Mouse (Mus musculus): ENCODE measurements around the gene D10Jhu81e. TPM values are rescaled to one million over a fixed set of nuclear protein-coding genes. Genes with fewer than 3 reads are reported as not detected.
A peak's percentile ranks its signal among the peaks of the same experiment; 100 is the strongest.

The D10Jhu81e gene
- polyA plus RNA-seq, 1 experiment from 2014 or later, result 17.9 TPM

DNA sequence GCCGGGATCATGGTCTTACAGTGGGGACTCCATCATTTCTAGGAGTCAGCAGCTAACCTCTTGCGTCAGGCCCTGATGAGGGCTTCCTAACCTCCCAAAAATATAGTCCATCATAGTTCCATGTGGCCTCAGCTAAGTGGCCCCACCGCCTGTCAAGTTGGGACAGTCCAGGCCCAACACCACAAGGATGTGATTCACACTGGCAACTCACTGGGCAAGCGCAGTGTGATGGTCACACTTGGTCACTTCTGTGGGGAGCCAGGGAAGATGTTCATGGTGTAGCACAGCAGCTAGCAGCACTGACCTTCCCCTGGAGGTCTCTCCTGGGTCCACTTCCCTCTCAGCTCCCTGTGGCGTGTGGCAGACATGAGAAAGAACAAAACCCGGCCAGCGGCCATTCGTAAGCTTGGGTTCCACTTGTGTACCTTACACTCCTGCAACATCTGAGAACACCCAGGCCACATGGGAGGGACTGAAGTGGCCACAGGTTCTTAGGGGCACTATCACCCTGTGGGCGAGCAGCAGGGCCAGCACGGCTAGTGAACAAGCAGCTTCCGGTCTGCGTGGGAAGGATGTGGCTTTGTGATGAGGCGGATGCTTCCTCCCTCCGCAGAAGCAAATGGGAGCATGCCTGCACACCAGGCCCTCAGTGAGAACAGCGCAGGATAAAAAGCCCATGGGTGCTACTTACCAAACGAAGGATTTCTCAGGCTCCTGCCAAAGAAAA lies 9.1 kb downstream of the D10Jhu81e start:
- H3K9me3 ChIP-seq (ENCODE audit: control insufficient read depth, low read length), result no peaks in the 10 kb centered on the region
- ATAC-seq (ENCODE audit: low FRiP score, low TSS enrichment), result no peak
- H3K27me3 ChIP-seq (ENCODE audit: control insufficient read depth, insufficient read depth, low read length), result no peaks in the 10 kb centered on the region
- H3K9ac ChIP-seq (replicated peaks; ENCODE audit: low read length), result no peak overlapping the region
- H3K4me3 ChIP-seq (replicated peaks; ENCODE audit: low read depth, low read length), result no peak overlapping the region
- H3K4me1 ChIP-seq (ENCODE audit: control insufficient read depth, insufficient read depth, low read length), result 0 out of 2 replicates have a peak, but pooled peaks cover 3% of the 10 kb centered on the region
- H3K36me3 ChIP-seq (ENCODE audit: control insufficient read depth, insufficient read depth, low read length), result peaks cover 33% of the 10 kb centered on the region
- no peak overlapping the region for H3K27ac ChIP-seq (replicated peaks; ENCODE audit: low read depth, low read length)
- 90% methylated on average over 16 of the region's 16 CpGs for WGBS
- H3K4me2 ChIP-seq (ENCODE audit: low read length), result no peak overlapping the region
- no peak for DNase-seq

DNA sequence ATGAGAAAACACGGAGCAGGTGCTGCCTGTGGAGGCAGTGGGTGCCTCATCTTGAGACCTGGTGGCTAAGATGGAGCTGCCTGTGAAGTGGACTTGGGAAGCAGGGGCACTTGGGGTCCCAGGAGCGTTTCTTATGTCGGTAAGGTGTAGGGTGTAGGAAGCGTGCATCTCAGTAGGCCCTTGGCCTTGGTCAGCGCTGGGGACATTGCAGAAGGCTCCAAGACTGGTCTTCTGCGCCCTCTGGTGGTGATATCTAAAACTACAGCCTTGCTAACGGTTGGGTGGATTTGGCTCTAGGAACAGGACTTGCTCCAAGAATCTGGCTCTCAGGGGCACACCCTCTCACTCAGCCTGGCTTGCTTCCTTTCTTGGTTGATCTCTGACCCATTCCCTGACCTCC lies 9.7 kb downstream of the D10Jhu81e start:
- Histone ChIP-seq H3K9ac (replicated peaks; ENCODE audit: low read length) (no peak overlapping the region), H3K4me2 (ENCODE audit: low read length) (peak overlapping the region; percentile 42), H3K9me3 (ENCODE audit: control insufficient read depth, low read length) (no peaks in the 10 kb centered on the region), H3K27me3 (ENCODE audit: control insufficient read depth, insufficient read depth, low read length) (no peaks in the 10 kb centered on the region), H3K4me1 (ENCODE audit: control insufficient read depth, insufficient read depth, low read length) (0 out of 2 replicates have a peak, but pooled peaks cover 3% of the 10 kb centered on the region), H3K4me3 (replicated peaks; ENCODE audit: low read depth, low read length) (no peak overlapping the region), H3K36me3 (ENCODE audit: control insufficient read depth, insufficient read depth, low read length) (peaks cover 27% of the 10 kb centered on the region), H3K27ac (replicated peaks; ENCODE audit: low read depth, low read length) (no peak overlapping the region)
- DNase-seq, result peak; percentile 90
- WGBS, result 4% methylated on average over 7 of the region's 7 CpGs
- ATAC-seq (ENCODE audit: low FRiP score, low TSS enrichment), result peak; percentile 59; the same call in 1 of the 2 replicates

DNA sequence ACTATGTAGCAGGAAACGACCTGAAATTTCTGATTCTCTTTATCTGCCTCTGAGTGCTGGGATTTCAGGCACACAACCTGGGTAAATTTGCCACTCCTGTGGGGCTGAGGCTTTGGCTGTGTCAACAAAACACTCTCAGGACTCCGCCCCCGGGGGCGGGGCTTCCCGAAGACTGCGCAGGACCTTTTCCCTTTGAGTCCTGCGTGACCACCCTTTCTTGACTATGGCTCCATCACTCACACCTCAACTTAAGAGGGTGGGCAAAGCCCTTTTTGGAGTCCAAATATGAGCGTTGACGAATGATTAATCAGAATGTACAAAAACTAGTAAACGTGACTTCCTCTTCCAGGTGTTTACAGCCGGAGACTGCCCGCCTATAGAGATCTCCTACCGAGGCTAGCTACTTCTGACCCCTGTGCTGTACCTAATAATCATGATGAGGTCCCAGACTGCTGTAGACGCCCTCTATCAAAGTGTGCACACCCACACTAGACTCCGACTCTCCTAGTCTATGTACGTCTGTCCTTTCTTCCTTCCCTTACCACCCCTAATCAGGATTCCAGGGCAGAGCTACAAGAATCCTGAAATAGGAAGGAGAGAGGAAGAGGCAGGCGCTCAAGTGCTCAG lies 10.2 kb downstream of the D10Jhu81e start:
- H3K4me1 ChIP-seq (ENCODE audit: control insufficient read depth, insufficient read depth, low read length), result 0 out of 2 replicates have a peak, but pooled peaks cover 3% of the 10 kb centered on the region
- H3K9ac ChIP-seq (replicated peaks; ENCODE audit: low read length), result no peak overlapping the region
- WGBS, result 18% methylated on average over 17 of the region's 17 CpGs
- DNase-seq (peak; percentile 71), ATAC-seq (ENCODE audit: low FRiP score, low TSS enrichment) (no peak)
- H3K9me3 ChIP-seq (ENCODE audit: control insufficient read depth, low read length), result no peaks in the 10 kb centered on the region
- H3K36me3 ChIP-seq (ENCODE audit: control insufficient read depth, insufficient read depth, low read length), result peaks cover 22% of the 10 kb centered on the region
- H3K4me3 ChIP-seq (replicated peaks; ENCODE audit: low read depth, low read length), result no peak overlapping the region
- peak overlapping the region; percentile 42 for H3K4me2 ChIP-seq (ENCODE audit: low read length)
- no peak overlapping the region for H3K27ac ChIP-seq (replicated peaks; ENCODE audit: low read depth, low read length)
- no peaks in the 10 kb centered on the region for H3K27me3 ChIP-seq (ENCODE audit: control insufficient read depth, insufficient read depth, low read length)

DNA sequence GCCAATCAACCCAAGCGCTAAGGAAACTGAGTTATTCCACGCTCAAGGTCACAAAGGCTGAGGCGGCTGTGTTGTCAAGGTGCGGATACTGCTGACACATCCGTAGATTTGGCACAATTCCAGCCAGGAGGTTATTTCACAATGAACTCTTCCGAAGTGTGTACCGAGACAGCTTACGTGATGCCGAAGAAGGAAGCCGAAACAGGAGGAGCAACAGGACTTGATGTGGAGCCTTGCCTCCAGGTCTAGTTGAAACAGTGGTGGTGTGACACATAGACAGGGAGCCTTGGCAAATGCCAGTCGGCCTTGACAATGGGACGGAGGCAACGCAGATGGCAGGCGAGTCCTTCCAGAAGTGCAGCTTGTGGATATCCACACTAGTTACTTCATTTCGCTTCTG lies 11.5 kb downstream of the D10Jhu81e start:
- DNase-seq (no peak), ATAC-seq (ENCODE audit: low FRiP score, low TSS enrichment) (no peak)
- Histone ChIP-seq H3K27ac (replicated peaks; ENCODE audit: low read depth, low read length) (no peak overlapping the region), H3K4me1 (ENCODE audit: control insufficient read depth, insufficient read depth, low read length) (0 out of 2 replicates have a peak, but pooled peaks cover 3% of the 10 kb centered on the region), H3K36me3 (ENCODE audit: control insufficient read depth, insufficient read depth, low read length) (peaks cover 13% of the 10 kb centered on the region), H3K9ac (replicated peaks; ENCODE audit: low read length) (no peak overlapping the region), H3K9me3 (ENCODE audit: control insufficient read depth, low read length) (no peaks in the 10 kb centered on the region), H3K4me3 (replicated peaks; ENCODE audit: low read depth, low read length) (no peak overlapping the region), H3K27me3 (ENCODE audit: control insufficient read depth, insufficient read depth, low read length) (no peaks in the 10 kb centered on the region), H3K4me2 (ENCODE audit: low read length) (no peak overlapping the region)
- whole genome bisulfite sequencing, result 86% methylated on average over 15 of the region's 15 CpGs

DNA sequence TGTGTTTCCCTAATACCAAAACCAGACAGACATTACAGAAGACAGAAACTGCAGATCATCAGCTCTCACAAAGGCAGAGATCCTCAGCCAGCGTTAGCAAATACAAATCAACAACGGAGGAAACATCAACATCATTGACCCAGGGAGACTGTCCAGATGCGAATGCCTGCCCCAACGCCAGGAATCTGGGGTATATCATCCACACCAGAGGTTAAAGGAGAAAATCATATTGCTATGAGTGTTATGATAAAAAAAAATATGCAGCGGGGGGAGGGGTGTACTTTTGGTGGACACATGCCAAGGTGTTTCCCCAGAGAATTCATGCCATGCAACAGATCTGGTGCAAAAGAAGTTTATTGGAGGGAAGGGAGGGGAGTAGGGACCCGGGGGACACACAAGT lies 12.7 kb downstream of the D10Jhu81e start:
- DNase-seq, result no peak
- Histone ChIP-seq H3K4me2 (ENCODE audit: low read length) (no peak overlapping the region), H3K36me3 (ENCODE audit: control insufficient read depth, insufficient read depth, low read length) (peaks cover 5% of the 10 kb centered on the region; the same call in 1 of the 2 replicates), H3K4me3 (replicated peaks; ENCODE audit: low read depth, low read length) (no peak overlapping the region), H3K27ac (replicated peaks; ENCODE audit: low read depth, low read length) (no peak overlapping the region), H3K9me3 (ENCODE audit: control insufficient read depth, low read length) (no peaks in the 10 kb centered on the region), H3K4me1 (ENCODE audit: control insufficient read depth, insufficient read depth, low read length) (0 out of 2 replicates have a peak, but pooled peaks cover 3% of the 10 kb centered on the region), H3K9ac (replicated peaks; ENCODE audit: low read length) (no peak overlapping the region), H3K27me3 (ENCODE audit: control insufficient read depth, insufficient read depth, low read length) (no peaks in the 10 kb centered on the region)
- no peak for ATAC-seq (ENCODE audit: low FRiP score, low TSS enrichment)
- 82% methylated on average over 6 of the region's 6 CpGs for WGBS

DNA sequence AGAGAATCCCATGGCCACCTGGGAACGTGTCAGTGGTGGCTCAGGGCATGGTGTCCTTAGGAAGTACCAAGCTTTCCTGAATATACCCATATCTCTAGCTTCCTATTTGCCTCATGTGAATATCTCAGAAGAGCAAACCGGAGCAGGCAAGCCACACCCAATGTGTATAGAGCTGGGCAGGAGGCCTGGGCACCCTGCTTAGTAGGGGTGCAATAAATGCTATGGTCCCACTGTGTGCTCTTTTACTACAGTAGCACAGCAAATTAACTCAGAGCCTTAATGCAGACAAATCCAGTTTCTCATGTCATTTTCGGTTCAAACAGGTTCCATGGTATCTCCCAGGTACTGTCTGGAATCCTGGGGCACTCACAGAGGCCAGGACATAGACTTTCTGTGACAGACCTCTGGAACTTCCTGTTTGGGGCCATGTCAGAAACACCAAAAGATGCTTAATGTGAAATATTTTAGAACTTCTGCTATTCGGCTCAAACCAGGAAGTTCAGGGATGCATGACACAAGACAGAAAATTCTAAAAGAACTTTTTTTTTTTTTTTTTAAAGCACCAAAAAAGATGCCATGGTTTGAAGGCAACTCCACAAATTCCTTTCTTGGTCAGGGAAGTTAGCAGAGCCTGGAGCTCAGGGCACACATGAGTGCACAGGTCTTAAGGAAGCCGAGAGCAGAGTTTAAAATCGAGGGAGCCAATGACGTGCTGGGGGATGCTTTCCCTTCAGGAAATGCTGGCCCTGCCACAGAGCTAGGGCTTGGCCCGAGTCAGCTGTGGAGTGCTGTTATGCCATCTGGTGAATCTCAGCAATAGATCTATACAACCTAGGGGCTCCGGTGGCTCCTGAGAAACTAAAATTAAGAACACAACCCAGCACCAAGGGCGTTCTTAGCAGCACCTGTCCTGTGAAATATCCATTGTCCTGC lies 20.5 kb downstream of the D10Jhu81e start:
- Histone ChIP-seq H3K4me3 (replicated peaks; ENCODE audit: low read depth, low read length) (no peak overlapping the region), H3K4me1 (ENCODE audit: control insufficient read depth, insufficient read depth, low read length) (no peaks in the 10 kb centered on the region), H3K9me3 (ENCODE audit: control insufficient read depth, low read length) (no peaks in the 10 kb centered on the region), H3K4me2 (ENCODE audit: low read length) (no peak overlapping the region), H3K27me3 (ENCODE audit: control insufficient read depth, insufficient read depth, low read length) (no peaks in the 10 kb centered on the region), H3K27ac (replicated peaks; ENCODE audit: low read depth, low read length) (no peak overlapping the region), H3K9ac (replicated peaks; ENCODE audit: low read length) (no peak overlapping the region), H3K36me3 (ENCODE audit: control insufficient read depth, insufficient read depth, low read length) (no peaks in the 10 kb centered on the region)
- DNase-seq (no peak), ATAC-seq (ENCODE audit: low FRiP score, low TSS enrichment) (no peak)
- WGBS, result 58% methylated on average over 10 of the region's 10 CpGs

DNA sequence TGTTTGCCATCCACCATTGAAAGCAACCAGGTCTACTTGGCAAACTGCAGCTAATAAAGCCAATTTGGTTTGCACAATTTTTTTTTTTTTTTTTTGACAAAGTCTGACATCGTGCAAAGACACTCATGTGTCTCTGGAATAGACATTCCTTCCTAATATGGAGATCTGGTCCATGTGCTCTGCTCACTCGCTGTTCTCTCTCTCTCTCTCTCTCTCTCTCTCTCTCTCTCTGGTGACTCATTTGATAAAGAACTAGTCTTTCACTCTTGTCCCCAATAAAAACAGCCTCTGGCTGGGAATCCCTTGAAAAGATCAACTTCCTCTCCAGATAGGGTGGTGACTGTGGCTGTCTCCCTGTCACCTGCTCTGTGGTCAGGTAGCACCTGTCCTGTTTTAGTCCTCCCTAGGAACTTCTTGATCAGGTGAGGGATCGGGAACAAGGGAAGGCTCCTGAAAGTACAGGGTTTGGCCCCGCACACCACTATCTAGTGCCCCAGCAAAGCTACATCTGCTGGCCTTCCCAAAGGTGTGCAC lies 21.6 kb downstream of the D10Jhu81e start:
- Histone ChIP-seq H3K4me1 (ENCODE audit: control insufficient read depth, insufficient read depth, low read length) (no peaks in the 10 kb centered on the region), H3K9me3 (ENCODE audit: control insufficient read depth, low read length) (no peaks in the 10 kb centered on the region), H3K27me3 (ENCODE audit: control insufficient read depth, insufficient read depth, low read length) (no peaks in the 10 kb centered on the region), H3K36me3 (ENCODE audit: control insufficient read depth, insufficient read depth, low read length) (no peaks in the 10 kb centered on the region), H3K9ac (replicated peaks; ENCODE audit: low read length) (no peak overlapping the region), H3K4me3 (replicated peaks; ENCODE audit: low read depth, low read length) (no peak overlapping the region), H3K27ac (replicated peaks; ENCODE audit: low read depth, low read length) (no peak overlapping the region), H3K4me2 (ENCODE audit: low read length) (no peak overlapping the region)
- DNase-seq (no peak), ATAC-seq (ENCODE audit: low FRiP score, low TSS enrichment) (no peak)
- 86% methylated on average over 4 of the region's 4 CpGs for WGBS

DNA sequence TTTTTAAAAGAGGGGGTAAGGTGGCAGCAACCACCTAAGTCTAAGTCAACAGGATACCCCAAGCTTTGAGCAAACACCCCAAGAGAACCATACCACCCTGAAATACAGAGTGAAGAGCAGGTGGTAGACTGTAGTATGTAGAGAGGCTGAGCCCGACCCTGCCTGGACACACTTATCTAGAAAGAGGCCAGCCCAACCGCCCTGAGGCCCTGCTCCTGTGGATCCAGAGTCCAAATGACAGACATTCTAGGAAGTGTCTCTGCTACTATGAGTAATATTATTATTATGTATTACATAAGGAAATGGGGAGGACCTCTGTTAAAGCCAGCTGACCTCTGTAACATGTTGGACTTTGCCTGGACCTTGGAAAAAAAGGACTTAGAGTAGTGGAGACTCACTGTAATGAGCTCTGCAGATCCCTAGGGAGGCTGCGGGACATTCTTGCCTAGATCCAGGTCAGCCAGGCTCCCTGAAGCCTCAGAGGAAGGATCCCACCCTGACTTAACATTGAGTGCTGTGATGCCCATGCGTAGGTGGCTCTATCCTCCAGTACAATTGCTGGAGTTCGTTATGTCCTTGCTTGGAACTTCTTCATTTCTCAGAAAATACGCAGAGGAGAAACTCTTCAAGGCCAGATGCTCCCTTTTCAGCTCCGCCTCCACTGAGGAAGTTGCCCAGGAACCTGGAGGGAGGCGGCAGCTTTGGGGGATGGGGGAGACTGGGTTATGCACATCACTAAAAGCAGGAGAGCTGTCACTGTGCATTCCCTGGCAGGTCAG lies 25.7 kb downstream of the D10Jhu81e start:
- Histone ChIP-seq H3K27ac (replicated peaks; ENCODE audit: low read depth, low read length) (no peak overlapping the region), H3K4me1 (ENCODE audit: control insufficient read depth, insufficient read depth, low read length) (no peaks in the 10 kb centered on the region), H3K9ac (replicated peaks; ENCODE audit: low read length) (no peak overlapping the region), H3K27me3 (ENCODE audit: control insufficient read depth, insufficient read depth, low read length) (no peaks in the 10 kb centered on the region), H3K36me3 (ENCODE audit: control insufficient read depth, insufficient read depth, low read length) (no peaks in the 10 kb centered on the region), H3K4me2 (ENCODE audit: low read length) (no peak overlapping the region), H3K9me3 (ENCODE audit: control insufficient read depth, low read length) (no peaks in the 10 kb centered on the region), H3K4me3 (replicated peaks; ENCODE audit: low read depth, low read length) (no peak overlapping the region)
- no peak for DNase-seq
- WGBS, result 66% methylated on average over 8 of the region's 8 CpGs
- ATAC-seq (ENCODE audit: low FRiP score, low TSS enrichment), result no peak

Measured in midbrain, embryonic 14.5 days (tissue).